Comparison of ENCODE assay signal across 9 mouse cellular contexts in the genomic region with DNA sequence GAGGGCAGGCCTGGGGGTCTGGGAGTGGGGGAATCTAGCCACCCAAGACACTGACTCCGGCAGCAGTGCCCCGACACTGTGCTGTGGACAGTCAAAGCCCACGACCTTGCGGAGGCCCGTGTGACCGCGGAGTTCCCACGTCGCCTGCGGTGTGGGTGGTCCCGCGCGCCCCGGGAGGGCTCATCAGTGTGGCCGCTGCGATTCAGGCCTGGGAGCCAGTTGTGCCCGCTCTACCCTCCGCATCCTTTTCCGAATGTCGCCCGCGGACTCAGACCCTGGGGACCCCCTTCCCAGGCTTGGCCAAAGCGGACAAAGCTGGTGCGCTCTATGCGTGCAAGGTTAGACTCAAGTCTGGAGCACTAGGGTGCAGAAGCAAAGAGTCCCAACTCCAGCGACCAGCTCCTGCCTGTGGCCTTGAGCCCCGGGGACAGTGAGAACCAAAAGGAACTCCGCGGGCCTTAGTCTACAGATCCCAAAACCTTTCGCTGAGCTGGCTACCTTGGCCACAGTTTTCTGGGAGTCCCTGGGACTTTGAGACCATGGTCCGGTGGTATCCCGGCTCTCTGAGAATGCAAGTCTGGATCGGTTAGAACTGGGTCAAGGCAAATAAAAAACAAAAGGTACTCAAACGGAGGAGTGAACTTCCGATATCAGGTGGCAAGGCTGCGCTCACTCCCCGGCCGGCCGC.
A peak's percentile ranks its signal among the peaks of the same experiment; 100 is the strongest.
DNase-seq lines count a peak whose midpoint lies in the region; ATAC-seq and TF ChIP-seq lines count a peak whose summit lies in the region.
"Had no signal": no experiment of that assay in that cellular context is flagged by ENCODE, and none has a peak within 500 bp of the region (broad histone marks: within the 10 kb centered on the region; RNA-seq: fewer than 3 reads in every experiment).

No protein-coding gene starts in this region.

- peak overlapping the region; percentile 48 for H3K4me2 ChIP-seq in hindbrain, embryonic 15.5 days
- H3K4me2 ChIP-seq in midbrain, embryonic 14.5 days (ENCODE audit: low read length) = peak overlapping the region; percentile 46

- no peak overlapping the region for H3K27ac ChIP-seq in ES-E14 (ENCODE audit: insufficient read depth, low read depth, low read length, poor library complexity, severe bottlenecking)
- H3K27ac ChIP-seq in hindbrain, embryonic 15.5 days (replicated peaks) = no peak overlapping the region
- H3K27ac ChIP-seq in midbrain, embryonic 14.5 days (replicated peaks; ENCODE audit: low read depth, low read length) = peak overlapping the region; percentile 41

- peaks cover 0 to 9% of the 10 kb centered on the region in 2 experiments; a peak in 1 of 4 replicates for H3K4me1 ChIP-seq in ES-E14 (ENCODE audit: control insufficient read depth in 2 of 2, insufficient read depth in 2 of 2, low read length in 2 of 2, poor library complexity in 1 of 2)
- H3K4me1 ChIP-seq in hindbrain, embryonic 15.5 days (replicated peaks) = peaks cover 25% of the 10 kb centered on the region
- peaks cover 22% of the 10 kb centered on the region for H3K4me1 ChIP-seq in midbrain, embryonic 14.5 days (ENCODE audit: control insufficient read depth, insufficient read depth, low read length)

- no peak overlapping the region for H3K9ac ChIP-seq in ES-E14 (ENCODE audit: insufficient read depth, low read depth, low read length, poor library complexity, severe bottlenecking)
- H3K9ac ChIP-seq in hindbrain, embryonic 15.5 days = no peak overlapping the region
- H3K9ac ChIP-seq in midbrain, embryonic 14.5 days (replicated peaks; ENCODE audit: low read length) = peak overlapping the region; percentile 23; the same call in 1 of the 2 replicates

- no peak for ATAC-seq in hindbrain, embryonic 15.5 days (ENCODE audit: low FRiP score, low read depth)
- ATAC-seq in midbrain, embryonic 14.5 days (ENCODE audit: low FRiP score, low TSS enrichment) = no peak

- in situ Hi-C loops in ES-E14 (cut with MboI; ENCODE audit: low sequenced_read_pairs in 2 of 2, unreplicated experiment in 2 of 2) = no loop called here

- H3K36me3 ChIP-seq in ES-E14 (ENCODE audit: control insufficient read depth, insufficient read depth, low read length, poor library complexity, severe bottlenecking) = no peaks in the 10 kb centered on the region
- no peaks in the 10 kb centered on the region for H3K36me3 ChIP-seq in hindbrain, embryonic 15.5 days
- H3K36me3 ChIP-seq in midbrain, embryonic 14.5 days (ENCODE audit: control insufficient read depth, insufficient read depth, low read length) = no peaks in the 10 kb centered on the region

- DNase-seq in ES-E14 (ENCODE audit: low read depth, low spot score) = peak; percentile 27
- DNase-seq in embryo, embryonic 10 days (ENCODE audit: low spot score) = peak; percentile 47
- peak; percentile 33 for DNase-seq in midbrain, embryonic 14.5 days
- DNase-seq in thymus, postnatal 14 days = no peak
- DNase-seq in gastrocnemius, postnatal 10 days = no peak
- no peak for DNase-seq in urinary bladder, postnatal 4 days (ENCODE audit: low spot score in 2 of 2)
- DNase-seq: adrenal gland, adult 8-10 months; right cerebral cortex, postnatal 14 days had no signal

- WGBS in hindbrain, embryonic 15.5 days = 2% methylated on average over 39 of the region's 39 CpGs
- 2% methylated on average over 39 of the region's 39 CpGs for WGBS in midbrain, embryonic 14.5 days

- H3K9me3 ChIP-seq in ES-E14 (ENCODE audit: control insufficient read depth, insufficient read depth, low read depth, low read length) = no peaks in the 10 kb centered on the region
- H3K9me3 ChIP-seq in hindbrain, embryonic 15.5 days = no peaks in the 10 kb centered on the region
- H3K9me3 ChIP-seq in midbrain, embryonic 14.5 days (ENCODE audit: control insufficient read depth, low read length) = no peaks in the 10 kb centered on the region

- H3K4me3 ChIP-seq in ES-E14 (ENCODE audit: insufficient read depth in 1 of 2, low read depth in 1 of 2, low read length in 2 of 2, poor library complexity in 1 of 2, severe bottlenecking in 1 of 2) = peak overlapping the region; percentile 31 to 52; a peak in 3 of 4 replicates
- H3K4me3 ChIP-seq in hindbrain, embryonic 15.5 days = peak overlapping the region; percentile 17
- peak overlapping the region; percentile 19 for H3K4me3 ChIP-seq in midbrain, embryonic 14.5 days (replicated peaks; ENCODE audit: low read depth, low read length)

- peaks cover 64% of the 10 kb centered on the region for H3K27me3 ChIP-seq in hindbrain, embryonic 15.5 days
- peaks cover 43% of the 10 kb centered on the region for H3K27me3 ChIP-seq in midbrain, embryonic 14.5 days (ENCODE audit: control insufficient read depth, insufficient read depth, low read length)

TF ChIP-seq in ES-E14, 5 proteins besides CTCF, POLR2A, EP300 and RAD21:
- TF ChIP-seq ZNF384 (IDR thresholded peaks at IDR 0.05; ENCODE audit: low read depth, low read length) = no peak
- TF ChIP-seq CHD2 (IDR thresholded peaks at IDR 0.05; ENCODE audit: low read depth, low read length) = no peak
- no peak for TF ChIP-seq ZC3H11A (IDR thresholded peaks at IDR 0.05; ENCODE audit: borderline replicate concordance, low read depth, low read length)
- no peak for TF ChIP-seq HCFC1 (IDR thresholded peaks at IDR 0.05; ENCODE audit: borderline replicate concordance, insufficient read depth, low read length)
- TF ChIP-seq MAFK (IDR thresholded peaks at IDR 0.05; ENCODE audit: insufficient read depth, low read depth, low read length) = no peak
TF ChIP-seq in ES-E14: peak in this region for 0.

Comparison
In these comparisons a context has a peak if more than half of its experiments do, and no peak if none do; other contexts are left out.
1. DNase-seq: peak in ES-E14 (single experiment), embryo, embryonic 10 days (single experiment) and midbrain, embryonic 14.5 days (single experiment); none in thymus, postnatal 14 days (single experiment), gastrocnemius, postnatal 10 days (single experiment) and urinary bladder, postnatal 4 days (0 of 2).
2. Peak in every context shown above with its lines, with median percentiles within 50 percentile points of each other: H3K4me3 ChIP-seq.